Mouse (Mus musculus): Measurements from ENCODE around the gene Mindy4b-ps. TPM values are rescaled to one million over a fixed set of nuclear protein-coding genes. Genes with fewer than 3 reads are reported as not detected.

Mindy4b-ps gene
- total RNA-seq, 2 experiments from 2014 or later: 1.5 to 1.8 TPM

DNA sequence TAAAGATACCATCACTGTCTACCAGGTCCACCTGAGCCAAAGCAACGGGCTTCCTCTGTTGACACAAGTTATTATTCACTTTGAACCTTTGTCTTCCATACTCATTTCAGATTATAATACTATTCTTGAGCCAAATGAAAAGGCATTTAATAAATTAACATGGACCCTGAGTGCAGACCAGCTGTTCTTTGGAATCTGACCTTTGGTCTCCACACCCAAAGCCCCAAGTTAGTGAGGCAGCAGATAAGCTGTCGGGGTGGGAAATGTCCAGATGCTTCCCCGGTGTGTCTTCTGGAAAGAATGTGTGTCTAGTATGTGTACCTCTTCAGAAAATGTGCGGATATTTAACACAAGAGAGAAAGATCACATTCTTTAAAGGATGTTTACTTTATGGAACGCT is 33.1 kb downstream of the Mindy4b-ps start:
- no peak for DNase-seq (ENCODE audit: low spot score in 2 of 2)
- intact Hi-C loops (cut with DNase I): loop anchor here (5.0 kb wide), 1 partner anchor 273 kb away; no protein-coding TSS in a partner anchor

DNA sequence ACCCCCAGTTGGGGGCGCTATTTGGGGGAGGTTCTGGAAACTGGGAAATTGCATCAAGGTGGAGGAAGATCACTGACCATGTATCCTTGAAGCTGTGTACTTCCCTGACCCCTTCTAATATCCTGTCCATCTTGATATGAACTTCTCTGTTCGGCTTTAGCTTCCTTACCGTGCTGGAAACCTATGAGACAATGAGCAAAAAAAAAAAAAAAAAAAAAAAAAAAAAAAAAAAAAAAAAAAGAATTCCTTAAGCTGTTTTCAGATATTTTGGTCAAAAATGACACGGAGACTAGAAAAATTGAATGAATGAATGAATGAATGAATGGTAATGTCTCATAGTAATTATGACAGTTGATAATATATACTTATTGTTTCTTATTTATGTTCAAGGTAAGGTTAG is 35.6 kb downstream of the Mindy4b-ps start:
- DNase-seq (ENCODE audit: low spot score in 2 of 2): no peak
- intact Hi-C loops (cut with DNase I): loop anchor here (2.0 to 5.0 kb wide), 2 partner anchors 220 to 276 kb away; no protein-coding TSS in a partner anchor

DNA sequence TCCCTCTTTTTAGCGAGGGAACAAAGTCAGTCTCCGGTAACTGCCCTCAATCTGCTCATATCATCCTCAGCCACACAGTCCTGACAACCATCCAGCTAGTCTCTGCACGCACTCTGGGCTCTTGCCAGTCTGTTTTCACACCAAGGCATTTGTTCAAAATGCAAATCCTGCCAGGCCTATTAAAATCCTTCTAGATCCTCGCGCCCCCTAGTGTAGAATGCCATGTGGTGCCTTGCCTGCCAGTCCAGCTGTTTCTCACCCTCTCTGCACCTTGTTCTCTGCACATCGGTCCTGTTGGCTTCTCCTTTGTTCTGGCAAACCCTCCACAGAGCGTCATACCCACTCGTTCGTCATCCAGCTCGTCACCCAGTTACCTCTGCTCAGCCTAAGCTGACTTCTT is 36.2 kb downstream of the Mindy4b-ps start:
- peak; percentile 69 to 93 for DNase-seq (ENCODE audit: low spot score in 2 of 2)
- intact Hi-C loops (cut with DNase I): loop anchor here (1.0 to 5.0 kb wide), 6 partner anchors 59 to 276 kb away; partner anchors contain the start of gene Selenot

DNA sequence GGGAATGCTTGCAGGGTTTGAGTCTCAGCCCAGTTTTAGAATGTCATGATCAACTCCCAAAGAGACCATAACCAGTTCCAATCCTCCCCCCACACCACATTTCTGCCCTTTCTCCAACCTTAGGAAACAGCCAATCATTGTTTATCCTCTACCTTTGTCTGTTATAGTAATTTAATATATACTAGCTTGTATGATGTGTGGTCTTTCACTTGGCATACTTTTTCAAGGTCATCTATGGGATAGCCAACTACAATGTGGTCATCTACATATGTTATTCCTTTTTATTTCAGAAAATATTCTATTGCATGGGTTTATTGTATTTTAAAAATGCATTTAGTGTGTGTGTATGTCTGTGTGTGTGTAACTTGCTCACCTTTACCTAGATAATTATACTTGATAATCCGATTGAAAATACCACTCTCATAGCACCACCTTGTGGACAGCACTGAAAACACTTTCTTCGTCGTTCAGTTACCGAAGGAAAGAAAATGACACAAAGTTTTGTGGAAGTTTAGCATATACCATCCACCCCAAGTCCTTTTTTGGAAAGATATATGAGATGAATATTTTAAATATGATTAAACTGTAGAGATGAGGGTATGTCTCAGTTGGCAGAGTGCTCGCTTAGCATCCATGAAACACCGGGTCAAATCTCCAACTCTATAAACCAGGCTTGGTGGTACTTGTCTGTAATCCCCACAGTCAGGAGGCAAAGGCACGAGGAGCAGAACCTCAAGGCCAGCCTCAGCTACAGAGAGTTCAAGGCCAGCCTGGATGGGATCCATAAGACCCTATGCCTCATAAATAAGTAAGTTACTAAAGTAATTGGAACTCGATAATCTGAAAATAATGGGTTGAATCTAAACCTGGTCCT is 37.7 kb downstream of the Mindy4b-ps start:
- intact Hi-C loops (cut with DNase I): loop anchor here (1.0 to 5.0 kb wide), 5 partner anchors 58 to 278 kb away; partner anchors contain the start of gene Selenot
- DNase-seq (ENCODE audit: low spot score in 2 of 2): peak in 1 of 2 experiments; percentile 47

DNA sequence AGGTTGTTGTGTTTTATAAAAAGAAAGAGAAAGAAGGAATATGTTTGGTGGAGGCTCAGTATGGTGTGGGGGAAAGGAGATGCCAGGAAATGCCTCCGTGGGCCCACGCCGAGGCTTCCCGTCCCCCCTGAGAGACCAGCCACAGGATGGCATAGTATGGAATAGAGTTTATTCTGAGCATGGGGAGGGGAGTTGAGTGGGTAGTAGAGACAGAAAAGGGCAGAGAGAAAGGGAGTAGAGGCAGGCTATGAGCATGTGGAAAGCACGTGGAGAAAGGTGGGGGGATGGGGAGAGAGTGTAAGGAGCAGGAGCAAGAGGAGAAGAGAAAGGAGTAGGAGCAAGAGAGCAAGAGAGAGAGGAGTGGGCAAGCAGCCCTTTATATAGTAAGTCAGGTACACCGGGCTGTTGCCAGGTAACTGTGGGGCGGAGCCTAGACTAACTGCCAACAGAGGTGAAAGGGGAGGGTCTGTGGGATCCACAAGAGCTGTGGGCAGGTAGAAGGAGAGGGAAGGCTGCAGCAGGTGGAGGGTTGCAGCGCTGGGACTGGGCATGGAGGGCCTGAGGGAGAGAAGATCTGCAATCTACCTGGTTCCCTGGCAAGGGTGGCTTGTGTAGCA is 38.4 kb downstream of the Mindy4b-ps start:
- peak in 1 of 2 experiments; percentile 27 for DNase-seq (ENCODE audit: low spot score in 2 of 2)
- intact Hi-C loops (cut with DNase I): loop anchor here (2.0 kb wide), 2 partner anchors 57 to 93 kb away; no protein-coding TSS in a partner anchor

DNA sequence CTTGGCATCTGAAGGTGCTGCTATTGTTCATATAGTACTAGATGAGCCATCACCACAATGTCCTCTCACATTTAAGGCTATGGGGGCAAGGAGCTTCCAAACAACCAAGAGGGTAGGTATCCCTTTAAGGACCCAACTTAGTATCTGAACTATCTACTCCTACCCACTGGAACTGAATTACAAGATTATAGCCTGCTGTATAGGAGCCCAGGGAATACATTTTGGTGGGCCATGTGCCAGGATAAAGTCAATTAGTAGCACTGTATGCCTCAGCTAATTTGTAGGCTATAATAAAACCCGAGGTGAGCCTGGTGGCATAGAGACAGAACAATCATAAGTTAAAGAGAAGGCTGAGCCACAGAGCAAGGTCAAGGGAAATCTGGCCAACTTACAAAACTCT is 65.7 kb downstream of the Mindy4b-ps start:
- intact Hi-C loops (cut with DNase I): no loop called here
- DNase-seq (ENCODE audit: low spot score in 2 of 2): no peak

DNA sequence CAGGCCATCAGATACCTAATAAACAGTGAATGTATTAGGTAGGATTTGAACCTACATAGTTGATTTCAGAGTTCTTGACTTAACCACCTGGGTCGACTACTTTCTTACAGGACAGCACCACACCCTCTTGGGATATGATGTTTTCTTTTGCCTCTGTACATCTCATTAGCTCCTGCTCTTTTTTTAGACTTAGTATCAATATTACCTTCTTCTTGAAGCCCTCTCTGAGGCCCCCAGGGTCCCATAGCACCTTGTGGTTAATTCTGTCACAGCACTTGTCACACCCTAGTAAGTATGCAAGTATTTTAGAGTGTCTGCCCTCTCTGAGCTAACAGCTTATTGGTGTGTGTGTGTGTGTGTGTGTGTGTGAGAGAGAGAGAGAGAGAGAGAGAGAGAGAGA is 66.3 kb downstream of the Mindy4b-ps start:
- intact Hi-C loops (cut with DNase I): no loop called here
- DNase-seq (ENCODE audit: low spot score in 2 of 2): no peak

DNA sequence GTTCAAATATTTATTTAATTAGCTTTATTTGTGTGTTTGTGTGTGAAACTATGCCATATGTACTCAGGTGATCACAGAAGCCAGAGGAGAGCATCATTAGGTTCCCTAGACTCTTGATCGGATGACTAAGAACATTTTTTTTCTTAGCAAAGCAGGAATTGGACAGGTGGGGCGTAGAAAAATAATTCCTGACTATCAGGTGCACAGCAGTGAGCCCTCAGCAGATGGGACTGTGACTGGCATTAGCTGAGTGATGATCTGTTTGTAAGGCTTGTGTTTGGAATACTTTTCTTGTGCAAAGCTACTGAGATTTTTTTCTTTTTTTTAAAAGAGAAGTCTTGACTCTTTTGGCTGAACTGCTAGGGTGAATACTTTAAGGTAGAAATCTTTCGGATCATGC is 67.8 kb downstream of the Mindy4b-ps start:
- intact Hi-C loops (cut with DNase I): no loop called here
- no peak for DNase-seq (ENCODE audit: low spot score in 2 of 2)

DNA sequence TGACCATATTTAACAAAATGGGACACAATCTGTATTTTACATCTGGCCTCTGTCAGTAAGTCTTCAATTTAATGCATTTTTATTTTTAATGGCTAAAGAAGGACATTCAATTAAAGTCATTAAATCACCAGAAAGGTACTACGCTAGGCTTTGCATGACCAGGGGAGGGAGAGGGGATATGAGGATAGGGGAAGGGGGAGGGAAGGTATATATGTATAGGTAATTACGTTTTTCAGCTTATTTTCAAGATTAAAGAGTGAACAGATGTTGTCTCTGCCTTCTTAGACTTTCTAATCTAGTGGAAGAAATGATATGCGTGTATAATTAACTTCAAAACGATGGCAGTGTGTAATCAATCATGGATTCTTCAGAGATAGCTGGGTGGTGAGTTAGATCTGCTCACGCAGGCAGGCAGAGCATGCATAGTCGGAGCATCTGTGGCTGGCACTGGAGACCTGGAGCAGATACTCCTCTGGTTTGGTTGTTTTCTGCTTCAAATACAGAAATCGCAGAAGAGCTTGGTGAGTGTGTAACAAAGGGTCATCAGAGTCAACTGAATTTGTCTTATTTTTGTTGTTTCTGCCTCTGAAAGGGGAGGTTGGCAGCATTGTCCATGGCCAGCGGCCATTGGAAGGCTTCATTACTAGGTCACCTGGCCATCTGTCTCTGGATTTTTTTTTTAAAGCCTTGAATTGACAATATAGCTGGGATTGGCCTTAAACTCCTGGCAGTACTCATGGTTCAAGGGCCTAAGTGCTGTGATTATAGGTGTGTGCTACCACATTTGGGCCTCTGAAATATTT is 70.1 kb downstream of the Mindy4b-ps start:
- no peak for DNase-seq (ENCODE audit: low spot score in 2 of 2)
- intact Hi-C loops (cut with DNase I): no loop called here

DNA sequence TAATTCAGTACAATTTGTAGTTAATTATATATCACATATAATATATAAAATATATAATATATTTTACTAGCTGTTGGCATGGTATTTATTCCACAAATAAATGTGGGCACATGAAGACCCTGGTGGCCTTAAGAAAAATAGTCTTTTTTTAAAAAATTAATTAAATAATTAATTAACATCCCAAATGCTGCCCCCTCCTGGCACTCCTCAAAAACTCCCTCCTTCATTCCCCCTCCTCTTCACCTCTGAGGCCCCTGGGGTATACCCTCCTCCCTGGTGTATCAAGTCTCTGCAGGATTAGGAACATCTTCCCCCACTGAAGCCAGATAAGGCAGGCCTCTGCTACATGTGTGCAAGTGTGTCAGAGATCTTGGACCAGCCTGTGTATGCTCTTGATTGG is 73.4 kb downstream of the Mindy4b-ps start:
- intact Hi-C loops (cut with DNase I): no loop called here
- no peak for DNase-seq (ENCODE audit: low spot score in 2 of 2)

DNA sequence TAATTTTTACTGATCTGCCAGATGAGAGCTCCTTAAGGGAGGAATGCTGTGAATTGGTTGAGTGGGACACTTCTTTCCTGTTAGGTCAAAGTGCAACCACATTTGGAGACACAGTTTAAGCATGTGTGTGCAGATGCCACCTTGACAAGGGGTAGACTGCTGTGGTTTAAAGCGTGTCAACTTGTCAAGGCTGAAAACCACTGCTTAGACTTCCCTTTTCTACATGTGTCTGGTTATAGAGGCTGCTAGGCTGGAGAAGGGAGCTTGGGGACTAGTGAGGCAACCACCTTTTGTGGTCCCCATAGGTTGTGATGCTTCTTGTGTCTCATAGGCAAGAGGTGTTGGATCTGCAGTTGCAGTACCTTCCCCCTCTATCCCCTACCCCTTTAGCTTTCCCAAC is 74.2 kb downstream of the Mindy4b-ps start:
- no peak for DNase-seq (ENCODE audit: low spot score in 2 of 2)
- intact Hi-C loops (cut with DNase I): no loop called here

DNA sequence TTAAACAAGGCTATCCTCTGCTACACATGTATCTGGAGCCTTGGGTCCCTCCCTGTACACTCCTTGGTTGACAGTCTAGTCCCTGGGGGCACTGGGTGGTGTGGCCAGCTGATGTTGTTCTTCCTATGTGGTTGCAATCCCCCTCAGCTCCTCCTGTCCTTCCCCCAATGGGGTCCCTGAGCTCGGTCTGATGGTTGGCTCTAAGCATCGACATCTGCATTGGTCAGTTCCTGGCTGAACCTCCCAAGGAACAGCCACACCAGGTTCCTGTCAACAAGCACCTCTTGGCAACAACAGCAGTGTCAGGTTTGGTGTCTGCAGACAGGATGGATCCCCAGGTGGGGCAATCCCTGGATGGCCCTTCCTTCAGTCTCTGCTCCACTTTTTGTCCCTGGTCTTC is 82.6 kb downstream of the Mindy4b-ps start:
- DNase-seq (ENCODE audit: low spot score in 2 of 2): no peak
- intact Hi-C loops (cut with DNase I): no loop called here

Other genes starting within 250 kb of the Mindy4b-ps start
- gene Selenot, start 245.7 kb downstream of the Mindy4b-ps start, total RNA-seq (2021): 100 to 1,000 TPM; 149 to 153 TPM
- 1 to 10 TPM; 1.1 to 1.5 TPM for gene Erich6, start 185.1 kb downstream of the Mindy4b-ps start, total RNA-seq (2021)
- 10 to 100 TPM; 18.0 to 18.7 TPM for gene Siah2, start 129.9 kb downstream of the Mindy4b-ps start, total RNA-seq (2021)
- 1 to 10 TPM in 1 of 2 experiments, under 1 TPM in 1; 0.48 to 1.1 TPM for gene Clrn1, start 63.0 kb upstream of the Mindy4b-ps start, total RNA-seq (2021)
- 10 to 100 TPM; 37.4 to 44.7 TPM for gene Med12l, start 183.5 kb upstream of the Mindy4b-ps start, total RNA-seq (2021)

All from left cerebral cortex, postnatal 25 days (tissue).